Mouse (Mus musculus) regulatory T cell (primary cell): ENCODE results near the gene Zfp146.
"Not testable (repeated sequence)": the region's sequence is repeated elsewhere in the genome, so short reads cannot be mapped to it uniquely, and the experiment has no call there.

Experiments used
- in situ Hi-C: fragments of 300-600 bp; cut with MboI, MseI; formaldehyde crosslinking; loops from one replicate; pipeline ENCODE4 v1.15.1; 2025; ENCODE audit warnings: high pct_unique_total_duplicates

The Zfp146 gene

GRCm38 (mm10) chr7:30122188-30122530 lies 47.4 kb downstream of the Zfp146 start:
- in situ Hi-C loops = no loop called here

- in situ Hi-C loops = no loop called here
Measured at GRCm38 (mm10) chr7:30121308-30122187, 48.0 kb downstream of the Zfp146 start, which contains the start of gene Zfp382. Gene Zfp382, plus strand, starts transcription at chr7:30121942.

GRCm38 (mm10) chr7:30117935-30118334 lies 51.6 kb downstream of the Zfp146 start:
- in situ Hi-C loops = not testable (repeated sequence)

- in situ Hi-C loops = no loop called here
Measured at GRCm38 (mm10) chr7:30116076-30116475, 53.5 kb downstream of the Zfp146 start.
